Mouse (Mus musculus): ENCODE measurements at regions not wholly inside any gene's neighbourhood (a gene's known extent, or its start where the extent isn't known, plus 50 kb on each side); places are given as distances from the start of the nearest gene placed in this dataset.

DNA sequence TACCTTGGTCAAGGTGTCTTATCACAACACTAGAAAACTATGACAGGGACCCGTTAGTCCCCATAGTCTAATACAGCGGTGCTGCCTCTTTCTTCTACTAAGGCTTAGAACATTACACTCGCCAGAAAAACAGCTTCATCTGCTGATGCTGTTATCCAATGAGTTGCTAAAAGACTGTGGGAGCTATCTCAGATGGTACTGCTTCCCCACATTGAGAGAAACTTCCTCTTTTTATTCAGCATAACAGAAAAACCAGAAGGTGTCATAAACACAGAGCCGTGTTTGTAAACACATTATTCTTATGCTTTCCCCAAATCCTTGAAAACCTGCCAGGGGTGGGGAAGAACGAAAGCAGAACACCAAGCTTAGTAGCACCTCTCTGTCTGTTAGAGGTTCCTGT lies 49.9 kb upstream of the Arhgap5 start:
- no peaks in the 10 kb centered on the region for H3K9me3 ChIP-seq (ENCODE audit: control insufficient read depth, low read length)
- no peaks in the 10 kb centered on the region for H3K36me3 ChIP-seq (ENCODE audit: control insufficient read depth, insufficient read depth, low read length)
- 89% methylated on average over 5 of the region's 5 CpGs for WGBS
- H3K4me3 ChIP-seq (ENCODE audit: low read depth, low read length) = no peak overlapping the region
- no peaks in the 10 kb centered on the region for H3K4me1 ChIP-seq (replicated peaks; ENCODE audit: control insufficient read depth, insufficient read depth, low read length)
- ATAC-seq (replicated peaks; ENCODE audit: low FRiP score, low TSS enrichment, low read depth) (no peak), DNase-seq (ENCODE audit: low spot score) (no peak)
- no peak overlapping the region for H3K9ac ChIP-seq (ENCODE audit: low read length)
- H3K27ac ChIP-seq (ENCODE audit: low read depth) = no peak overlapping the region
- H3K27me3 ChIP-seq (replicated peaks; ENCODE audit: control insufficient read depth, insufficient read depth, low read length) = no peaks in the 10 kb centered on the region
- H3K4me2 ChIP-seq (ENCODE audit: low read length) = no peak overlapping the region

All from intestine, embryonic 14.5 days (tissue).